Comparison of ENCODE assay signal across 9 mouse cellular contexts in the genomic region with DNA sequence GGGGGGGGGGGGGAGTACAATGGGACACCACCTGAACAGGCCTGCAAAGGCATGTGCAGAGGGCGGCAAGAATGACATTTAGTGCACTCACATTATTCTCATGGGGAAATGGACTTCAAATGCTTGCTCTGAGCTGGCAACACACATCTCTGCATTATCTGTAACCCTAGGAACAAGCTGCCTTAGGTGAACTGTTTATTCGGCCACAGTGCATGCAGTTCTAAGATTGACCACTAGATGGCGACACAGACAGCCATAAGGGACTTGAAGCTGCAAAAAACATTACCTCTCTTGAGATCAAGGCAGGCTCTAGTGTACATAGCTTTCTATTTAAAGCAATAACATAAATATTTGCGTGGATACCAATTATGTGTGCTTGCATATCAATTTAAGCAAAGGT. TPM values are rescaled to one million over a fixed set of nuclear protein-coding genes. Genes with fewer than 3 reads are reported as not detected.
DNase-seq lines count a peak whose midpoint lies in the region; ATAC-seq and TF ChIP-seq lines count a peak whose summit lies in the region.
"Had no signal": no experiment of that assay in that cellular context is flagged by ENCODE, and none has a peak within 500 bp of the region (broad histone marks: within the 10 kb centered on the region; RNA-seq: fewer than 3 reads in every experiment).

No protein-coding gene starts in this region.

- peak; percentile 98 for TF ChIP-seq CTCF in heart, adult 2 months (IDR thresholded peaks at IDR 0.05)

- H3K36me3 ChIP-seq in embryonic facial prominence, embryonic 10.5 days (replicated peaks), result no peaks in the 10 kb centered on the region
- H3K36me3 ChIP-seq in heart, adult 2 months (ENCODE audit: control insufficient read depth, insufficient read depth, low read length), result no peaks in the 10 kb centered on the region
- no peaks in the 10 kb centered on the region for H3K36me3 ChIP-seq in kidney, embryonic 16.5 days (ENCODE audit: insufficient read depth, low read length)
- no peaks in the 10 kb centered on the region for H3K36me3 ChIP-seq in liver, embryonic 11.5 days (ENCODE audit: control insufficient read depth, insufficient read depth, low read length)
- no peaks in the 10 kb centered on the region for H3K36me3 ChIP-seq in neural tube, embryonic 12.5 days
- H3K36me3 ChIP-seq: embryonic facial prominence, embryonic 15.5 days had no signal

- TF ChIP-seq POLR2A in heart, adult 2 months (IDR thresholded peaks at IDR 0.05; ENCODE audit: insufficient read depth, low read depth, low read length), result no peak

- intact Hi-C loops in heart, adult 2 months (cut with DNase I), result loop anchor here (1.0 to 5.0 kb wide), 3 partner anchors 46 to 426 kb away; no protein-coding TSS in a partner anchor

- ATAC-seq in kidney, embryonic 16.5 days (ENCODE audit: low FRiP score, low TSS enrichment), result peak; percentile 47; the same call in 1 of the 2 replicates
- 0 out of 2 replicates have a peak, but pooled peaks have one; percentile 34 for ATAC-seq in liver, embryonic 11.5 days (replicated peaks; ENCODE audit: low FRiP score)
- peak; percentile 31; the same call in 1 of the 2 replicates for ATAC-seq in neural tube, embryonic 12.5 days (ENCODE audit: low FRiP score, low read depth)

- H3K27me3 ChIP-seq in embryonic facial prominence, embryonic 10.5 days (replicated peaks; ENCODE audit: low read depth, poor library complexity, severe bottlenecking), result peaks cover 29% of the 10 kb centered on the region
- no peaks in the 10 kb centered on the region; the same call in 1 of the 2 replicates for H3K27me3 ChIP-seq in heart, adult 2 months (ENCODE audit: control insufficient read depth, insufficient read depth, low read length)
- no peaks in the 10 kb centered on the region; the same call in 1 of the 2 replicates for H3K27me3 ChIP-seq in kidney, embryonic 16.5 days (ENCODE audit: insufficient read depth, low read length)
- peaks cover 7% of the 10 kb centered on the region; the same call in 1 of the 2 replicates for H3K27me3 ChIP-seq in liver, embryonic 11.5 days (replicated peaks; ENCODE audit: control insufficient read depth, insufficient read depth, low read length)
- H3K27me3 ChIP-seq in neural tube, embryonic 12.5 days (replicated peaks), result 0 out of 2 replicates have a peak, but pooled peaks cover 7% of the 10 kb centered on the region
- H3K27me3 ChIP-seq: embryonic facial prominence, embryonic 15.5 days had no signal

- H3K4me1 ChIP-seq in embryonic facial prominence, embryonic 10.5 days, result no peaks in the 10 kb centered on the region
- no peaks in the 10 kb centered on the region for H3K4me1 ChIP-seq in heart, adult 2 months (ENCODE audit: control insufficient read depth, insufficient read depth, low read length)
- no peaks in the 10 kb centered on the region for H3K4me1 ChIP-seq in kidney, embryonic 16.5 days (ENCODE audit: insufficient read depth, low read length)
- H3K4me1 ChIP-seq in liver, embryonic 11.5 days (replicated peaks; ENCODE audit: control insufficient read depth, insufficient read depth, low read length), result peaks cover 11% of the 10 kb centered on the region
- H3K4me1 ChIP-seq in neural tube, embryonic 12.5 days, result no peaks in the 10 kb centered on the region
- H3K4me1 ChIP-seq: embryonic facial prominence, embryonic 15.5 days had no signal

- H3K4me2 ChIP-seq in kidney, embryonic 16.5 days (replicated peaks; ENCODE audit: low read depth, low read length), result no peak overlapping the region
- no peak overlapping the region for H3K4me2 ChIP-seq in liver, embryonic 11.5 days
- H3K4me2 ChIP-seq in neural tube, embryonic 12.5 days (replicated peaks), result no peak overlapping the region
- H3K4me2 ChIP-seq: embryonic facial prominence, embryonic 15.5 days had no signal

- H3K9ac ChIP-seq in heart, adult 2 months (ENCODE audit: low read depth, low read length), result no peak overlapping the region
- H3K9ac ChIP-seq in kidney, embryonic 16.5 days (replicated peaks; ENCODE audit: low read length), result no peak overlapping the region
- no peak overlapping the region for H3K9ac ChIP-seq in liver, embryonic 11.5 days (ENCODE audit: low read depth, low read length)
- no peak overlapping the region for H3K9ac ChIP-seq in neural tube, embryonic 12.5 days
- H3K9ac ChIP-seq: embryonic facial prominence, embryonic 15.5 days had no signal

- peak; percentile 94 for DNase-seq in CD4-positive, CD25-positive, alpha-beta regulatory T cell, adult 2 months (ENCODE audit: low read depth, low spot score)
- DNase-seq in adrenal gland, postnatal 25 days, result peak; percentile 74
- peak; percentile 85 for DNase-seq in embryonic facial prominence, embryonic 10.5 days (ENCODE audit: low spot score)
- peak; percentile 72 to 84 for DNase-seq in heart, adult 2 months
- peak; percentile 77 for DNase-seq in liver, embryonic 11.5 days (ENCODE audit: low spot score)
- DNase-seq in testis, postnatal 10 days (ENCODE audit: low spot score), result peak; percentile 93

- no peaks in the 10 kb centered on the region for H3K9me3 ChIP-seq in embryonic facial prominence, embryonic 10.5 days
- no peaks in the 10 kb centered on the region for H3K9me3 ChIP-seq in kidney, embryonic 16.5 days (ENCODE audit: low read length)
- H3K9me3 ChIP-seq in liver, embryonic 11.5 days (ENCODE audit: control insufficient read depth, low read length), result no peaks in the 10 kb centered on the region
- H3K9me3 ChIP-seq in neural tube, embryonic 12.5 days, result no peaks in the 10 kb centered on the region
- H3K9me3 ChIP-seq: embryonic facial prominence, embryonic 15.5 days had no signal

- TF ChIP-seq EP300 in heart, adult 2 months (IDR thresholded peaks at IDR 0.05; ENCODE audit: insufficient read depth, low read depth, low read length), result no peak; the same call in 1 of the 2 replicates

- H3K27ac ChIP-seq in embryonic facial prominence, embryonic 10.5 days (replicated peaks), result no peak overlapping the region
- no peak overlapping the region for H3K27ac ChIP-seq in heart, adult 2 months
- no peak overlapping the region for H3K27ac ChIP-seq in kidney, embryonic 16.5 days (ENCODE audit: low read length)
- no peak overlapping the region for H3K27ac ChIP-seq in liver, embryonic 11.5 days (ENCODE audit: low read depth, low read length)
- H3K27ac ChIP-seq in neural tube, embryonic 12.5 days, result no peak overlapping the region
- H3K27ac ChIP-seq: embryonic facial prominence, embryonic 15.5 days had no signal

- H3K79me2 ChIP-seq in heart, adult 2 months (replicated peaks; ENCODE audit: control insufficient read depth, insufficient read depth, low read length), result no peaks in the 10 kb centered on the region

- H3K4me3 ChIP-seq in embryonic facial prominence, embryonic 10.5 days, result no peak overlapping the region
- no peak overlapping the region for H3K4me3 ChIP-seq in heart, adult 2 months
- no peak overlapping the region for H3K4me3 ChIP-seq in kidney, embryonic 16.5 days (ENCODE audit: low read length)
- no peak overlapping the region for H3K4me3 ChIP-seq in liver, embryonic 11.5 days (ENCODE audit: low read depth, low read length)
- H3K4me3 ChIP-seq in neural tube, embryonic 12.5 days, result no peak overlapping the region
- H3K4me3 ChIP-seq: embryonic facial prominence, embryonic 15.5 days had no signal

- WGBS in embryonic facial prominence, embryonic 10.5 days, result 2% methylated on average over 4 of the region's 4 CpGs
- WGBS in heart, adult 2 months, result 2% methylated on average over 4 of the region's 4 CpGs
- WGBS in kidney, embryonic 16.5 days, result 2% methylated on average over 4 of the region's 4 CpGs
- WGBS in liver, embryonic 11.5 days, result 3% methylated on average over 4 of the region's 4 CpGs
- 1% methylated on average over 4 of the region's 4 CpGs for WGBS in neural tube, embryonic 12.5 days

RNA-seq across cellular contexts. Expression of gene Coro2a, which starts 9.2 kb away (rescaled TPM):
- 2.4 and 3.5 TPM in 2 replicates for total RNA-seq in adrenal gland, postnatal 25 days (2021)
- 7.1 and 8.5 TPM in 2 replicates for polyA plus RNA-seq in embryonic facial prominence, embryonic 10.5 days (2016; fragmentation: Nextera tagmentation; extraction: Ambion mirVana)
- total RNA-seq in heart, adult 2 months (2021), result under 1 TPM; 0.39 to 0.43 TPM
- 0.64 and 2.1 TPM in 2 replicates for polyA plus RNA-seq in heart, adult 2 months (2012; rRNA removed)
- 5.9 and 6.4 TPM in 2 replicates for polyA plus RNA-seq in kidney, embryonic 16.5 days (2015; fragmentation: Nextera tagmentation; extraction: Ambion mirVana)
- 4.8 and 5.7 TPM in 2 replicates for polyA plus RNA-seq in liver, embryonic 11.5 days (2014; fragmentation: Nextera tagmentation; extraction: Ambion mirVana)
- 12.6 and 18.8 TPM in 2 replicates for polyA plus RNA-seq in neural tube, embryonic 12.5 days (2016; fragmentation: Nextera tagmentation; extraction: Ambion mirVana)

RNA-seq across cellular contexts. Expression of gene Tbc1d2, which starts 38.8 kb away (rescaled TPM):
- total RNA-seq in adrenal gland, postnatal 25 days (2021), result 2.1 and 2.9 TPM in 2 replicates
- polyA plus RNA-seq in embryonic facial prominence, embryonic 10.5 days (2016; fragmentation: Nextera tagmentation; extraction: Ambion mirVana), result 2.3 TPM in 2 replicates
- total RNA-seq in heart, adult 2 months (2021), result 1 to 10 TPM in 1 of 2 experiments, under 1 TPM in 1; 0.64 to 1.7 TPM
- 1.4 and 1.6 TPM in 2 replicates for polyA plus RNA-seq in heart, adult 2 months (2012; rRNA removed)
- 3.4 and 3.7 TPM in 2 replicates for polyA plus RNA-seq in kidney, embryonic 16.5 days (2015; fragmentation: Nextera tagmentation; extraction: Ambion mirVana)
- polyA plus RNA-seq in liver, embryonic 11.5 days (2014; fragmentation: Nextera tagmentation; extraction: Ambion mirVana), result 0.58 and 0.70 TPM in 2 replicates
- 0.97 and 1.5 TPM in 2 replicates for polyA plus RNA-seq in neural tube, embryonic 12.5 days (2016; fragmentation: Nextera tagmentation; extraction: Ambion mirVana)
